ENCODE assay signal across 29 mouse cellular contexts in genomic region chr14:40864811-40865514, GRCm38 (mm10). TPM values are rescaled to one million over a fixed set of nuclear protein-coding genes. Genes with fewer than 3 reads are reported as not detected.
DNase-seq lines count a peak whose midpoint lies in the region; ATAC-seq and TF ChIP-seq lines count a peak whose summit lies in the region.
"Had no signal": no experiment of that assay in that cellular context is flagged by ENCODE, and none has a peak within 500 bp of the region (broad histone marks: within the 10 kb centered on the region; RNA-seq: fewer than 3 reads in every experiment).

No protein-coding gene starts in this region.

- no peak overlapping the region for H3K4me3 ChIP-seq in embryonic facial prominence, embryonic 14.5 days (ENCODE audit: low read depth, low read length)
- H3K4me3 ChIP-seq in embryonic facial prominence, embryonic 10.5 days: no peak overlapping the region
- no peak overlapping the region for H3K4me3 ChIP-seq in kidney, embryonic 16.5 days (ENCODE audit: low read length)
- no peak overlapping the region for H3K4me3 ChIP-seq in layer of hippocampus, adult 2 months
- H3K4me3 ChIP-seq: embryonic facial prominence, embryonic 13.5 days; erythroblast, embryonic 14.5 days; heart, embryonic 15.5 days; limb, embryonic 15.5 days; liver, embryonic 13.5 days had no signal

- no peaks in the 10 kb centered on the region for H3K9me3 ChIP-seq in embryonic facial prominence, embryonic 14.5 days (ENCODE audit: control insufficient read depth, low read length)
- H3K9me3 ChIP-seq in embryonic facial prominence, embryonic 10.5 days: no peaks in the 10 kb centered on the region
- no peaks in the 10 kb centered on the region for H3K9me3 ChIP-seq in kidney, embryonic 16.5 days (ENCODE audit: low read length)
- H3K9me3 ChIP-seq: embryonic facial prominence, embryonic 13.5 days; G1E; heart, embryonic 15.5 days; limb, embryonic 15.5 days; liver, embryonic 13.5 days had no signal

- DNase-seq in embryonic facial prominence, embryonic 14.5 days (ENCODE audit: low spot score): peak; percentile 8
- no peak for DNase-seq in embryonic facial prominence, embryonic 10.5 days (ENCODE audit: low spot score)
- no peak for DNase-seq in kidney, adult 11 months
- DNase-seq in ES-CJ7 (ENCODE audit: low read depth, low spot score): peak; percentile 91
- DNase-seq in WW6 (ENCODE audit: low read depth, low spot score): peak; percentile 47
- no peak for DNase-seq in frontal cortex, postnatal 14 days (ENCODE audit: low spot score in 2 of 2)
- DNase-seq in layer of hippocampus, adult 2 months (ENCODE audit: low spot score in 2 of 2): no peak
- DNase-seq: adrenal gland, postnatal 10 days; cerebellum, adult 11-12 months; cerebellum, adult 9-11 months; kidney, adult 18-20 months; kidney, postnatal 10 days; liver, embryonic 13.5 days; lung, adult 18-20 months; lung, postnatal 10 days; midbrain, embryonic 14.5 days; retina, postnatal 1 day; right cerebral cortex, postnatal 14 days; thymus, postnatal 4 days had no signal

- no peak overlapping the region for H3K9ac ChIP-seq in embryonic facial prominence, embryonic 14.5 days (ENCODE audit: low read depth, low read length)
- no peak overlapping the region for H3K9ac ChIP-seq in kidney, embryonic 16.5 days (replicated peaks; ENCODE audit: low read length)
- H3K9ac ChIP-seq: embryonic facial prominence, embryonic 13.5 days; heart, embryonic 15.5 days; hindbrain, embryonic 14.5 days; limb, embryonic 15.5 days; liver, embryonic 13.5 days had no signal

- no peaks in the 10 kb centered on the region for H3K27me3 ChIP-seq in embryonic facial prominence, embryonic 14.5 days (replicated peaks; ENCODE audit: control insufficient read depth, insufficient read depth, low read length)
- H3K27me3 ChIP-seq in embryonic facial prominence, embryonic 10.5 days (replicated peaks; ENCODE audit: low read depth, poor library complexity, severe bottlenecking): no peaks in the 10 kb centered on the region
- no peaks in the 10 kb centered on the region for H3K27me3 ChIP-seq in kidney, embryonic 16.5 days (ENCODE audit: insufficient read depth, low read length)
- H3K27me3 ChIP-seq: embryonic facial prominence, embryonic 13.5 days; heart, embryonic 15.5 days; limb, embryonic 15.5 days; liver, embryonic 13.5 days had no signal

- no peak for TF ChIP-seq CTCF in layer of hippocampus, adult 2 months (conservative IDR thresholded peaks at IDR 0.05)

- H3K4me2 ChIP-seq in embryonic facial prominence, embryonic 14.5 days (ENCODE audit: low read depth, low read length): no peak overlapping the region
- H3K4me2 ChIP-seq in kidney, embryonic 16.5 days (replicated peaks; ENCODE audit: low read depth, low read length): no peak overlapping the region
- H3K4me2 ChIP-seq: embryonic facial prominence, embryonic 13.5 days; heart, embryonic 15.5 days; hindbrain, embryonic 14.5 days; limb, embryonic 15.5 days; liver, embryonic 13.5 days had no signal

- 44% methylated on average over 6 of the region's 6 CpGs for WGBS in embryonic facial prominence, embryonic 14.5 days
- 38% methylated on average over 6 of the region's 6 CpGs for WGBS in embryonic facial prominence, embryonic 10.5 days
- 58% methylated on average over 6 of the region's 6 CpGs for WGBS in kidney, embryonic 16.5 days

- H3K4me1 ChIP-seq in embryonic facial prominence, embryonic 14.5 days (ENCODE audit: control insufficient read depth, insufficient read depth, low read length): no peaks in the 10 kb centered on the region
- H3K4me1 ChIP-seq in embryonic facial prominence, embryonic 10.5 days: no peaks in the 10 kb centered on the region; the same call in 1 of the 2 replicates
- H3K4me1 ChIP-seq in kidney, embryonic 16.5 days (ENCODE audit: insufficient read depth, low read length): 0 out of 2 replicates have a peak, but pooled peaks cover 5% of the 10 kb centered on the region
- H3K4me1 ChIP-seq: embryonic facial prominence, embryonic 13.5 days; heart, embryonic 15.5 days; limb, embryonic 15.5 days had no signal

- no peak for ATAC-seq in embryonic facial prominence, embryonic 14.5 days (ENCODE audit: low read depth)
- ATAC-seq in kidney, embryonic 16.5 days (ENCODE audit: low FRiP score, low TSS enrichment): peak; percentile 39; the same call in 1 of the 2 replicates
- ATAC-seq: CD4-positive, CD25-positive, alpha-beta regulatory T cell, adult 4 months; forebrain, embryonic 16.5 days; inflammation-experienced regulatory T-cells, adult 6 months had no signal

- H3K27ac ChIP-seq in embryonic facial prominence, embryonic 14.5 days (replicated peaks; ENCODE audit: low read depth, low read length): no peak overlapping the region
- H3K27ac ChIP-seq in embryonic facial prominence, embryonic 10.5 days (replicated peaks): no peak overlapping the region
- no peak overlapping the region for H3K27ac ChIP-seq in kidney, embryonic 16.5 days (ENCODE audit: low read length)
- H3K27ac ChIP-seq in layer of hippocampus, adult 2 months: no peak overlapping the region
- H3K27ac ChIP-seq: embryonic facial prominence, embryonic 13.5 days; heart, embryonic 15.5 days; hindbrain, embryonic 14.5 days; limb, embryonic 15.5 days; liver, embryonic 13.5 days had no signal

- no peaks in the 10 kb centered on the region for H3K36me3 ChIP-seq in embryonic facial prominence, embryonic 14.5 days (ENCODE audit: control insufficient read depth, insufficient read depth, low read length)
- no peaks in the 10 kb centered on the region for H3K36me3 ChIP-seq in embryonic facial prominence, embryonic 10.5 days (replicated peaks)
- H3K36me3 ChIP-seq in kidney, embryonic 16.5 days (ENCODE audit: insufficient read depth, low read length): no peaks in the 10 kb centered on the region
- H3K36me3 ChIP-seq: embryonic facial prominence, embryonic 13.5 days; G1E; heart, embryonic 15.5 days; limb, embryonic 15.5 days; liver, embryonic 13.5 days had no signal

RNA-seq across cellular contexts. Expression of gene Sh2d4b, which starts 28.1 kb away (rescaled TPM):
- polyA plus RNA-seq in embryonic facial prominence, embryonic 14.5 days (2014; fragmentation: Nextera tagmentation; extraction: Ambion mirVana): 1.8 and 1.9 TPM in 2 replicates
- polyA plus RNA-seq in embryonic facial prominence, embryonic 10.5 days (2016; fragmentation: Nextera tagmentation; extraction: Ambion mirVana): 0.40 and 0.57 TPM in 2 replicates
- polyA plus RNA-seq in kidney, embryonic 16.5 days (2015; fragmentation: Nextera tagmentation; extraction: Ambion mirVana): 0.81 and 0.99 TPM in 2 replicates
- total RNA-seq in layer of hippocampus, adult 2 months (2021): 1 to 10 TPM; 2.0 to 2.1 TPM

Comparison
In these comparisons a context has a peak if more than half of its experiments do, and no peak if none do; other contexts are left out.
1. DNase-seq: peak in embryonic facial prominence, embryonic 14.5 days (single experiment), ES-CJ7 (single experiment) and WW6 (single experiment); none in embryonic facial prominence, embryonic 10.5 days (single experiment), kidney, adult 11 months (single experiment), frontal cortex, postnatal 14 days (0 of 2) and layer of hippocampus, adult 2 months (0 of 2).